Mouse (Mus musculus) ES-E14 (cell line): ENCODE results near the gene Madcam1.

Experiments
- HCFC1 ChIP-seq: IDR thresholded peaks from 2 replicates; pipeline ENCODE4 v1.6.1; 2012; ENCODE audit warnings: low read length, inconsistent platforms, borderline replicate concordance; ENCODE audit not compliant: insufficient read depth
- MAFK ChIP-seq: IDR thresholded peaks from 2 replicates; pipeline ENCODE4 v1.6.1; 2014; ENCODE audit warnings: mild to moderate bottlenecking, low read depth, low read length, inconsistent platforms; ENCODE audit not compliant: insufficient read depth

DNA sequence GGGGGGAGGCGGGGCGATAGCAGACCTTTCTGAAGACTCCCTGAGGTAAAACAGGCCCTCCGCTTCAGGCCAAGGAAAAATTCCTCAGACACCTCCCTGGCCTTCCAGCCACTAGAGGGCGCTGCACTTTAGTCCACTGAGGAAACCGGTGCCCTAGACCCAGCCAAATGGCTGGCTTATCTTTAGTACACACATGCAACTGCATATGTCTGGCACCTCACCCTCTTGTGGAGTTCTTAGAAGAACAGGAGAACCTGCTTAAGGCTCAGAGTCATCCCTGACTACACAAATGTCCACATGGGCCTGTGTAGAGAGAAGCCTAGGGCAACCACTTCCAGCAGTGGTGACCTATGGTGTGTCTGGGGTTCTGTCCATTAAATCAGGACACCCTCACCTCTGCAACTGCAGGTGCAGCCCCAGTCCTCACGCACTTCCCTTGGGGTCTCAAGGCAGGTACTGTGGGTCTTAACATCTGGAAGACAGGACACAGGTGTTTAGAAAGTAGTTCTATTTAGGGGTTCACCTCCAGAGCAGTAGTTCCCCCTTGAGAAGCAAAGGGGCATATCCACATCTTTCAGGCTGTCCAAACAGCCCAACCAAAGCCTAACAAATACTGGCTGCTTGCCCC lies 48.3 kb downstream of the Madcam1 start:
- TF ChIP-seq HCFC1 = no peak
- no peak for TF ChIP-seq MAFK
